Mouse (Mus musculus) heart, embryonic 15.5 days (tissue): Measurements from ENCODE around the gene Def6. TPM values are rescaled to one million over a fixed set of nuclear protein-coding genes. Genes with fewer than 3 reads are reported as not detected.
A peak's percentile ranks its signal among the peaks of the same experiment; 100 is the strongest.

Experiments
- ATAC-seq: fragments of 200-750 bp; cut with Nextera tagmentation; replicated peaks from 2 replicates; pipeline ENCODE4 v1.8.0; 2017; ENCODE audit warnings: low read depth, moderate TSS enrichment; ENCODE audit not compliant: insufficient number of reproducible peaks, insufficient read depth, low FRiP score
- H3K27ac ChIP-seq: fragments of 300-500 bp; sonication (generic); 2 replicates; pipeline ENCODE4 v1.5.1; 2015; ENCODE audit warnings: mild to moderate bottlenecking, inconsistent platforms
- H3K27me3 ChIP-seq: fragments of 300-500 bp; sonication (generic); 2 replicates; pipeline ENCODE4 v1.6.1; 2015; ENCODE audit warnings: inconsistent platforms
- H3K36me3 ChIP-seq: fragments of 300-500 bp; sonication (generic); 2 replicates; pipeline ENCODE4 v1.6.1; 2015; ENCODE audit warnings: mild to moderate bottlenecking, inconsistent platforms
- H3K4me1 ChIP-seq: fragments of 300-500 bp; sonication (generic); replicated peaks from 2 replicates; pipeline ENCODE4 v1.6.1; 2015; ENCODE audit warnings: inconsistent platforms
- H3K4me2 ChIP-seq: fragments of 300-500 bp; sonication (generic); 2 replicates; pipeline ENCODE4 v1.6.1; 2015; ENCODE audit warnings: inconsistent platforms, mild to moderate bottlenecking, moderate library complexity
- H3K4me3 ChIP-seq: fragments of 300-500 bp; sonication (generic); 2 replicates; pipeline ENCODE4 v1.5.1; 2015; ENCODE audit warnings: mild to moderate bottlenecking, inconsistent platforms
- H3K9ac ChIP-seq: fragments of 300-500 bp; sonication (generic); 2 replicates; pipeline ENCODE4 v1.6.1; 2015; ENCODE audit warnings: mild to moderate bottlenecking, inconsistent platforms
- H3K9me3 ChIP-seq: fragments of 300-500 bp; sonication (generic); replicated peaks from 2 replicates; pipeline ENCODE4 v1.6.1; 2016; ENCODE audit warnings: inconsistent platforms
- WGBS: fragments of 180-500 bp; shearing (Covaris S2); methylation state at CpG from one replicate; pipeline ENCODE4 v1.1.7; 2015; ENCODE audit warnings: mixed read lengths; 5-methylcytosine and 5-hydroxymethylcytosine counted together
- polyA plus RNA-seq: library from polyadenylated mRNA; unstranded; fragments of >200 nt; fragmentation: Nextera tagmentation; extraction: Ambion mirVana; gene quantifications from 2 replicates; pipeline ENCODE4 v1.2.1, GENCODE M21; 2015

The Def6 gene
- polyA plus RNA-seq, 1 experiment from 2014 or later, result 4.2 TPM

- Histone ChIP-seq H3K36me3 (no peaks in the 10 kb centered on the region), H3K4me3 (no peak overlapping the region), H3K27me3 (no peaks in the 10 kb centered on the region), H3K4me1 (peaks cover 40% of the 10 kb centered on the region), H3K9me3 (no peaks in the 10 kb centered on the region), H3K27ac (no peak overlapping the region), H3K9ac (no peak overlapping the region), H3K4me2 (no peak overlapping the region)
- 83% methylated on average over 9 of the region's 9 CpGs for WGBS
- no peak for ATAC-seq
These were observed 50.7 kb downstream of the Def6 start for GRCm38 (mm10) chr17:28258325-28258724.

DNA sequence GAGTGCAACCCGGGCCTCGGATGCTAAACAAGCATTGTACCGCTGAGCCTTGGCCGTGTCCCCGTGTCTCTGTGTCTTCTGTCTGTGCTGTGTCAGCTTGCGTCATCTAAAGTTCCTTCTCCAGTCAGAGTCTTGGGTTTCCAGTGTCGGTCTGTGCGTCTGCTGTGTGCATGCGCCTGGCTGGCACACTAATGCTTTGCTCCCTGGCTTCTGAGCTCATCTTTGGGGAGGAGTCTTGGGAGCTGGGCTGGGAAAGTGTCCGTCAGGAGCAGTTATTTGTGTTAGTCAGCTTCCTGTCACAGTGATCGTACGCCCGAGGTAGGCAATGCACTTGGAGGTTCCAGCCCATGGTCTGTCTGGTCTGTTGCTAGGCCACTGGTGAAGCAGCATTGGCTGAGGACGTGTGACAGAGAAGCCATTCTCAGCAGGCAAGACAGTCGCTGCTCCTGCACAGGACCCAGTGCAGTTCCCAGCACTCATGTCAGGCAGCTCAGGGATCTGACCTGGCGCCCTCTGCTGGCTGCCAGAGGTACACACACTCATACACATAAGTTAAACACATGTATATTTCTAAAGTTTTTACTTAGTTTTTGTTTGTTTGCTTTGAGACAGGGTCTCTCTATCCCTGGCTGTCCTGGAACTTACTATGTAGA, 52.4 kb downstream of the Def6 start:
- Histone ChIP-seq H3K36me3 (no peaks in the 10 kb centered on the region), H3K9ac (no peak overlapping the region), H3K4me2 (no peak overlapping the region), H3K27ac (no peak overlapping the region), H3K27me3 (no peaks in the 10 kb centered on the region), H3K4me1 (peaks cover 39% of the 10 kb centered on the region), H3K9me3 (no peaks in the 10 kb centered on the region), H3K4me3 (no peak overlapping the region)
- ATAC-seq, result no peak
- WGBS, result 71% methylated on average over 16 of the region's 16 CpGs

- ATAC-seq, result no peak
- Histone ChIP-seq H3K27ac (no peak overlapping the region), H3K9ac (no peak overlapping the region), H3K36me3 (no peaks in the 10 kb centered on the region), H3K4me3 (no peak overlapping the region), H3K27me3 (no peaks in the 10 kb centered on the region), H3K9me3 (no peaks in the 10 kb centered on the region), H3K4me1 (peaks cover 36% of the 10 kb centered on the region), H3K4me2 (no peak overlapping the region)
- 86% methylated on average over 9 of the region's 9 CpGs for WGBS
These were observed 52.9 kb downstream of the Def6 start for GRCm38 (mm10) chr17:28260543-28260909.

DNA sequence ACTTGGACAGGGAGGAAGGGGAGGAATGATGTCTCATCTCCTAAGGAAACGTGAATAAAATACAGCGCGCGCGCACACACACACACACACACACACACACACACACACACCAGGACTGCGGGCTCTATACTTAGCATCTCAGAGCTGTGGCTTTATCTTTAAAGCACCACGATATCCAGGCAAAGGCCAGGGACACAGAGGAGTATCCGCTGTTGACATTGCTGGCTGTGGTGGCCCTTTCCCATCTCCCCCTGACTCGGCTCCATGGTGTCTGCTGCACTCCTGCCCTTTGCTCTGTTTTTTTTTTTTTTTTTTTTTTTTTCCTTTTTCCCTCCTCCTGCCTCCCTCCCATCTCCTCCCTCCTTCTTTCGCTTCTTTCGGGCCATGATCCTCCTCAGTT, 54.2 kb downstream of the Def6 start:
- peak; percentile 38; the same call in 1 of the 2 replicates for ATAC-seq
- H3K27me3 ChIP-seq, result no peaks in the 10 kb centered on the region
- H3K9me3 ChIP-seq, result no peaks in the 10 kb centered on the region
- H3K9ac ChIP-seq, result no peak overlapping the region
- no peak overlapping the region for H3K4me3 ChIP-seq
- no peak overlapping the region for H3K4me2 ChIP-seq
- peaks cover 23% of the 10 kb centered on the region for H3K4me1 ChIP-seq
- no peak overlapping the region for H3K27ac ChIP-seq
- no peaks in the 10 kb centered on the region for H3K36me3 ChIP-seq
- WGBS, result 39% methylated on average over 11 of the region's 11 CpGs

DNA sequence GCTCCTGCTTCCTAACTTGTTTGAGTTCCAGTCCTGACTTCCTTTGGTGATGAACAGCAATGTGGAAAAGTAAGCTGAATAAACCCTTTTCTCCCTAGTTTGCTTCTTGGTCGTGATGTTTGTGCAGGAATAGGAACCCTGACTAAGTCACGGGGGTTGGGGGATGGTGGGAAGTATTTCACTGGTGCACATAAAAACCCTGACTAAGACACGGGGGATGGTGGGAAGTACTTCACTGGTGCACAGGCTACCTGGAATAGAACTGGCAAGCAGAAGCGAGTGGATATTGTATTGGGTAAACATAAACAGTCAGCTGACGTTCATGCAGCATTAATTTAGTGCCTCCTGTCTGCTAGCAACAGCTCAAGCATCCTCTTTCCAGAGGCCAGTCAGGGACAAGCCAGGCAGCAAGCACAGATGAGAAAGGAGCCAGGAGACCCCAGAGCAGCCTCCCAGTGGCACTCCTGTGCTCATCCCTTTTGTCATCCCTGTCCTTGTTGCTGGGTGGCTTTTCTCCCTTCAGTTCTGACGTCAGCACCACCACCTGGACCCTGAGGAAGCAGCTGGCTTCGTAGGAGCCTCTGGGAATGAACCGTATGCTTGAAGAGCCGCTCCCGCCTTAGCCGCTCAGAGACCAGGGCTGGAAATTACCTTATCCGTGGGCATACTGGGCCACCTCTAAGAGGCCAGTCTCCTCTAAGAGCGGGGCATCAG, 55.8 kb downstream of the Def6 start:
- H3K36me3 ChIP-seq, result no peaks in the 10 kb centered on the region
- peaks cover 11% of the 10 kb centered on the region for H3K4me1 ChIP-seq
- no peaks in the 10 kb centered on the region for H3K9me3 ChIP-seq
- H3K27me3 ChIP-seq, result no peaks in the 10 kb centered on the region
- no peak overlapping the region for H3K4me2 ChIP-seq
- no peak overlapping the region for H3K27ac ChIP-seq
- no peak overlapping the region for H3K4me3 ChIP-seq
- ATAC-seq, result no peak
- no peak overlapping the region for H3K9ac ChIP-seq
- WGBS, result 69% methylated on average over 13 of the region's 13 CpGs

GRCm38 (mm10) chr17:28267251-28267650, 59.7 kb downstream of the Def6 start:
- no peak overlapping the region for H3K4me3 ChIP-seq
- no peaks in the 10 kb centered on the region for H3K27me3 ChIP-seq
- WGBS, result 84% methylated on average over 5 of the region's 5 CpGs
- no peaks in the 10 kb centered on the region for H3K36me3 ChIP-seq
- H3K9ac ChIP-seq, result no peak overlapping the region
- H3K27ac ChIP-seq, result no peak overlapping the region
- peaks cover 8% of the 10 kb centered on the region for H3K4me1 ChIP-seq
- H3K4me2 ChIP-seq, result no peak overlapping the region
- no peak for ATAC-seq
- no peaks in the 10 kb centered on the region for H3K9me3 ChIP-seq

- Histone ChIP-seq H3K4me2 (no peak overlapping the region), H3K27ac (no peak overlapping the region), H3K4me3 (no peak overlapping the region), H3K4me1 (peaks cover 14% of the 10 kb centered on the region), H3K36me3 (no peaks in the 10 kb centered on the region), H3K9ac (no peak overlapping the region), H3K27me3 (no peaks in the 10 kb centered on the region), H3K9me3 (no peaks in the 10 kb centered on the region)
- 63% methylated on average over 13 of the region's 13 CpGs for WGBS
- no peak for ATAC-seq
These were observed 62.6 kb downstream of the Def6 start for GRCm38 (mm10) chr17:28270165-28270564.

GRCm38 (mm10) chr17:28271537-28272266, 64.1 kb downstream of the Def6 start:
- WGBS, result 81% methylated on average over 12 of the region's 12 CpGs
- H3K4me2 ChIP-seq, result no peak overlapping the region

DNA sequence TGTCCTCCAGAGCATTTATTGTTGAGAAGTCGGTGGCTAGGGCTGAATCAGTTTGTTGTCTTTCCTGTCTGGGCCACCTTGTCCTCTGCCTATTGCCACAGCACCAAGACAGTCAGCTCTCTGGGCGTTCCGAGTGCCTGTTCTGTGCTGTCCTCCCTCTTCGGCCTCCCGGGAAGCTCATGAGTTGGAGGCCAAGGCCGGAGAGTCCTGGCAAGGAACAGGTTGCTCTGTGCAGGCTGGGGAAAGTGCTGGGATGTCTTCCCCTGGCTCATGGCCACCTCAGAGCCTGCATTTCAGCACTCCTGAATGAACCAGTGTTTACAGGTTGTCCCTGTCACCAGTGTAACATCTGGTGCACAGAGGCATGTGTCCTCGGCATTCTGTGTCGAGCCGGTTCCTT, 64.7 kb downstream of the Def6 start:
- no peak overlapping the region for H3K27ac ChIP-seq
- no peak overlapping the region for H3K4me3 ChIP-seq
- no peak overlapping the region for H3K9ac ChIP-seq
- H3K27me3 ChIP-seq, result no peaks in the 10 kb centered on the region
- H3K4me2 ChIP-seq, result no peak overlapping the region
- no peaks in the 10 kb centered on the region for H3K36me3 ChIP-seq
- 70% methylated on average over 9 of the region's 9 CpGs for WGBS
- no peak for ATAC-seq
- no peaks in the 10 kb centered on the region for H3K9me3 ChIP-seq
- H3K4me1 ChIP-seq, result peaks cover 14% of the 10 kb centered on the region

More at GRCm38 (mm10) chr17:28271537-28272266, 64.1 kb downstream of the Def6 start:
- H3K9me3 ChIP-seq, result no peaks in the 10 kb centered on the region
- H3K36me3 ChIP-seq, result no peaks in the 10 kb centered on the region
- ATAC-seq, result no peak
- no peak overlapping the region for H3K9ac ChIP-seq
- H3K27me3 ChIP-seq, result no peaks in the 10 kb centered on the region
- no peak overlapping the region for H3K27ac ChIP-seq
- H3K4me1 ChIP-seq, result peaks cover 14% of the 10 kb centered on the region
- H3K4me3 ChIP-seq, result no peak overlapping the region

DNA sequence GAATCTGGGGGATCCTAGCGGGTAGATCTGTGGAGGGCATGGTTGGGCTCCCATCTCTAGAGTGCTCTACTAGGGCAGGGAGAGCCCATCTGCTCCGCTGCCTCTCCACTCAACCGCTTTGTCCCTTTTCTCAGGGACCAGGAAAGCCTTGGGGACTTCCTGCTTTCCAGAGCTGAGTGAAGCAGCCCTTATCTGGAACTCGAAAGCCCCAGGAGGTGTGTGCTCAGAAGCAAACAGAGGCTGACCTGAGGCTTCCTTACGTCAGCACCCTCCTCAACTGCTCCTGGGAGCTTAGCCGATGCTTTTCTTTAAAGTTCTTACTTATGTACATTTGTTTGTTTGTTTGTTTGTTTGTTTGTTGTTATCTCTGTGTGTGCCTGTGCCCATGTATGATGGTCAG, 65.3 kb downstream of the Def6 start:
- Histone ChIP-seq H3K27ac (no peak overlapping the region), H3K4me3 (no peak overlapping the region), H3K27me3 (no peaks in the 10 kb centered on the region), H3K4me2 (no peak overlapping the region), H3K9me3 (no peaks in the 10 kb centered on the region), H3K9ac (no peak overlapping the region), H3K36me3 (no peaks in the 10 kb centered on the region), H3K4me1 (peaks cover 14% of the 10 kb centered on the region)
- no peak for ATAC-seq
- WGBS, result 50% methylated on average over 6 of the region's 6 CpGs

- 83% methylated on average over 3 of the region's 3 CpGs for WGBS
- ATAC-seq, result no peak
These were observed 67.2 kb downstream of the Def6 start for GRCm38 (mm10) chr17:28274739-28275138.

More at GRCm38 (mm10) chr17:28274739-28275138, 67.2 kb downstream of the Def6 start:
- no peak overlapping the region for H3K4me3 ChIP-seq
- no peak overlapping the region for H3K27ac ChIP-seq
- H3K9ac ChIP-seq, result no peak overlapping the region
- no peaks in the 10 kb centered on the region for H3K36me3 ChIP-seq
- H3K27me3 ChIP-seq, result no peaks in the 10 kb centered on the region
- peaks cover 23% of the 10 kb centered on the region for H3K4me1 ChIP-seq
- no peaks in the 10 kb centered on the region for H3K9me3 ChIP-seq
- H3K4me2 ChIP-seq, result no peak overlapping the region
